Mouse (Mus musculus): ENCODE measurements at regions not wholly inside any gene's neighbourhood (a gene's known extent, or its start where the extent isn't known, plus 50 kb on each side); places are given as distances from the start of the nearest gene placed in this dataset.
"Not testable (repeated sequence)": the region's sequence is repeated elsewhere in the genome, so short reads cannot be mapped to it uniquely, and the experiment has no call there.

GRCm38 (mm10) chr12:19125541-19125940, 611.2 kb downstream of the 5730507C01Rik start:
- no peak for DNase-seq

GRCm38 (mm10) chr12:19175631-19176030, 661.3 kb downstream of the 5730507C01Rik start:
- no peak for DNase-seq

- DNase-seq, result no peak
Observed at GRCm38 (mm10) chr12:19192396-19192795, 678.1 kb downstream of the 5730507C01Rik start.

- not testable (repeated sequence) for DNase-seq
Observed at GRCm38 (mm10) chr12:19193041-19193440, 678.7 kb downstream of the 5730507C01Rik start.

GRCm38 (mm10) chr12:19223996-19224395, 709.7 kb downstream of the 5730507C01Rik start:
- DNase-seq, result not testable (repeated sequence)

GRCm38 (mm10) chr12:19246731-19247130, 707.6 kb upstream of the Gm21863 start:
- DNase-seq, result peak; percentile 32 to 52

- peak; percentile 16 to 55 for DNase-seq
Observed at GRCm38 (mm10) chr12:19288271-19288890, 665.9 kb upstream of the Gm21863 start.

GRCm38 (mm10) chr12:19289038-19289437, 665.3 kb upstream of the Gm21863 start:
- not testable (repeated sequence) for DNase-seq

- DNase-seq, result not testable (repeated sequence)
Observed at GRCm38 (mm10) chr12:19292068-19292770, 662.1 kb upstream of the Gm21863 start.
